Mouse (Mus musculus) erythroblast, adult 5-6 weeks (primary cell): ENCODE results near the gene Gba. TPM values are rescaled to one million over a fixed set of nuclear protein-coding genes. Genes with fewer than 3 reads are reported as not detected.

Experiments used
- ATAC-seq: replicated peaks from 2 replicates; pipeline ENCODE4 v1.8.0; 2016; ENCODE audit warnings: moderate number of reproducible peaks, mild to moderate bottlenecking, moderate TSS enrichment, inconsistent platforms; ENCODE audit not compliant: poor library complexity, low FRiP score, severe bottlenecking
- total RNA-seq, 2 experiments: library from RNA; stranded (forward) in 1 of 2; stranded (reverse) in 1 of 2; fragments of 150-400 nt in 1 of 2; fragments of 200-764, 138-1000 nt in 1 of 2; gene quantifications; 2 replicates each; pipeline versions ENCODE4 v1.2.3 to v1.2.4; 2015 to 2017; ENCODE audit warnings: low replicate concordance in 2 of 2

Gene Gba
- total RNA-seq, 2 experiments from 2014 or later = 11.1 to 12.9 TPM

GRCm38 (mm10) chr3:89181749-89182500 lies 20.8 kb upstream of the Gba start:
- no peak for ATAC-seq

- no peak for ATAC-seq
Measured at GRCm38 (mm10) chr3:89182531-89183057, 20.1 kb upstream of the Gba start.

- ATAC-seq = peak; percentile 85
Measured at GRCm38 (mm10) chr3:89183058-89183958, 19.4 kb upstream of the Gba start, which contains the start of gene Fam189b. Gene Fam189b (plus strand): TSS chr3:89183143.

DNA sequence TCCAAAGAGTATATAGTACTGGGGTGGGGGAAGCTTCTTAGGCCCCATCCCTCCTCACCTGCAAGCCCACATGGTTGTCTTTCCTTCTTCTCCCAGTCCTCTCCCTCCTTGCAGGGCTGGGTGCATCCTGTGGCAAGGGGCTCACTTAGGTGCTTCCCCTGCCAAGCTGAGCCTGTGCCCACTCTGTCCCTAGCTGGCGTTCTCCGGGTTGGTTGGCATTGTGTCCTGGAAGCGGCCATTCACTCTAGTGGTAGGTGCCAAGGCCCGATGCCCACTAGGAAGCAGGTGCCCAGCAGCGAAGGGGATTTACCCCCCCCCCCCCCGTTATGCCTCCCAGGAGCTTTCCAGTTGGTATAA lies 18.8 kb upstream of the Gba start:
- ATAC-seq = no peak

GRCm38 (mm10) chr3:89187197-89187596 lies 15.5 kb upstream of the Gba start:
- no peak for ATAC-seq

DNA sequence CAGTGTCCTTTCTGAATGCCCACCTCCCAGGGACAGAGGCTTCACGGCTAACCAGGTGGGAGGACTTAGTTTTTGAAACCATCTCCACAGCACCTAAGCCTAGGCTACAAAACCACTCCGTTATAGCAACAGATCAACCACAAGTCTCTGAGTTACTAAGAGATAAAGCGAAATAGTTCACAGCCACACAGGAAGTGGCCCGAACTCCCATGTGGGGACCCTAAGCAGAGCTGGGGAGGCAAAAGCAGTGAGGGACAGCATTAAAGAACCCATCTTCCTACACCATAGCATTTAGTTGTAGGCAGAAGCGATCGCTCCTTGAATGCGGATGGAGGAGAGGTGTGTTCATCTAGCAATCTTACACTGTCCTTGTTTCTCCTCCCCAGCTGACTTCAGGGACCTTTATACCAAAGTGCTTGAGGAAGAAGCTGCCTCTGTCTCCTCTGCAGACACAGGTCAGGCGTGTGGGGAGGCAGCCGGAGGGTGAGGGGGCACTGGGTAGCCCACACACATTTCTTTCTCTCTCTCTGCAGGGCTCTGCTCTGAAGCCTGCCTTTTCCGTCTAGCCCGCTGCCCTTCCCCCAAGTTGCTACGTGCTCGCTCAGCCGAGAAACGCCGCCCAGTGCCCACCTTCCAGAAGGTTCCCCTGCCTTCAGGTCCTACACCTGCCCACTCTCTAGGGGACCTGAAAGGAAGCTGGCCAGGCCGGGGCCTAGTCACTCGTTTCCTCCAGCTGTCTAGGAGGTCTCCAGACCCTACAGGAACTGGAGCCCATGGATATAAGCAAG lies 14.8 kb upstream of the Gba start:
- ATAC-seq = no peak

DNA sequence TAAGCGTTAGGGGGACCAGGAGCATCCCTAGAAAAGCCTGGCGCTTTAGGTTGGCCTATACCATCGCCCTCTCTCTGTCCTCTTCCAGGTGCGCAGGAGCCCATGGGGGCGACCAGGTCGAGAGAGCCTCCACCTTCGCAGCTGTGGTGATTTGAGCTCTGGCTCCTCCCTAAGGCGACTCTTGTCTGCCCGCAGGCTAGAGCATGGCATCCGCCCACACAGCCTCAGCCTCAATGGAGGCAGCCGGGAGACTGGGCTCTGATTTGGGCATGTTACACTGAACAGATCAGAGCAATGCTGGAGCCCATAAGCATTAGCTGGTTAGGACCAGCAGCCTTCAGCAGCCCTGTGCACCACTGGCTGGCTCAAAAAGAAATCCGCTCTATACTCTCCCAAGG lies 14.3 kb upstream of the Gba start:
- ATAC-seq = no peak

- no peak for ATAC-seq
Measured at GRCm38 (mm10) chr3:89190436-89190835, 12.3 kb upstream of the Gba start.

DNA sequence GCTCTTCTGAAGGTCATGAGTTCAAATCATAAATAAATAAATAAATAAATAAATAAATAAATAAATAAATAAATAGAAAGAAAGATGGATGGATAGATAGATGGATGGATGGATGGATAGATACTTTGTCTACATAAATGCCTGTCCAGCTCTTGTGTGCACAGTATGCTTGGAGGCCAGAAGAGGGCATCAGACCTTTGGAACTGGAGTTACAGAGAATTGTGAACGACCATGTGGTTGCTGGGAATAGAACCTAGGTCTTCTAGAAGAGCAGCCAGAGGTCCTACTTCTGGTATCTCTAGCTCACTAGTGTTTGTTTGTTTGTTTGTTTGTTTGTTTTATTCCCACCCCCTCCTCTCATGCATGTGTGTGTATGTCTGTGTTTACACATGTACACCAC lies 9.4 kb upstream of the Gba start:
- ATAC-seq = no peak

- no peak for ATAC-seq
Measured at GRCm38 (mm10) chr3:89193853-89194252, 8.9 kb upstream of the Gba start.

DNA sequence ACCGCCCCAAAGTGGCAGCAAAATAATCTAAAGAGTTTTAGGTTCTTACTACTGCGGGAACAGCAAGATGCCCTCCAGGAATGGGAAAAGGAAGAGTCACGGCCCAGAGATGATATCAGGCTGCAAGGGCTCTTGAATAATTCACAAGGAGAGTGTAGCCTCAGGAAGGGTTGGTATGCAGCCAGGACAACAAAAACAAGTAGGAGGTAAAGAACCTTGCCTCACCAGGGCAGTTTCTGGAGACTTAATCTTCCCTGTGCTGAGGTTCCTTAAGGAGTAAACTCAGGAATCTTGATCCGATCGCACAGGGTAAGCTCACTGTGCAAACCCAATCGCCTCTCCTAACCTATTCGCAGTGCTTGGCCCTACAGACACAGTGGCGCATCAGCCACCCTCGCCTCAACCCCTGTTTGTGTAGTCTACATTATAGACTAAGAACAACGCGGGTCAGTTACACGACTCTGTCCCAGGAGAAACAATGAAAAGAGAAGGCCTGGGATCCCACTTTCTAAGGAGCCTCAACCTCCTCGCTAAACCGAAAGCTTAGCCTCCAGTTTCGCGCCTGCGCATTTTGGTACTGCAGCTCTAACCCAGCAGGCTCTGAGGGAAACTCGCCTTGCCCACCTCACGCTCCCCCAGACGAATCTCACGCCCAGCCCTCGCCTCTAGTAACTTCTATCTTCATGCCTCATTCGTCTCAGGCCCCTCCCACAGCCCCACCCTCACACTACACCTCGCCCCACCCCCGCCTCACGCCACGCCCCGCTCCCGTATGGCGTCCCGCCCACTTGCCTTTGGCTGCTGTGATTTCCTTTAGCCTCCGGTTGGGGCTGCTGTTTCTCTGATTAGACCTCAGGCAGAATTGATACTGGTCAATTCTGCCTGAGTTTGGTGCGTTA lies 6.5 kb upstream of the Gba start:
- ATAC-seq = peak; percentile 95

GRCm38 (mm10) chr3:89199839-89200238 lies 2.9 kb upstream of the Gba start:
- ATAC-seq = no peak

- ATAC-seq = peak; percentile 24; the same call in 1 of the 2 replicates
Measured at GRCm38 (mm10) chr3:89203142-89203514, 400 bp downstream of the Gba start.

- ATAC-seq = no peak
Measured at GRCm38 (mm10) chr3:89206079-89206478, 3.4 kb downstream of the Gba start.

GRCm38 (mm10) chr3:89206695-89207094 lies 4.0 kb downstream of the Gba start:
- no peak for ATAC-seq

GRCm38 (mm10) chr3:89208075-89208657 lies 5.4 kb downstream of the Gba start:
- ATAC-seq = no peak

- ATAC-seq = no peak
Measured at GRCm38 (mm10) chr3:89208736-89209135, 6.0 kb downstream of the Gba start.

DNA sequence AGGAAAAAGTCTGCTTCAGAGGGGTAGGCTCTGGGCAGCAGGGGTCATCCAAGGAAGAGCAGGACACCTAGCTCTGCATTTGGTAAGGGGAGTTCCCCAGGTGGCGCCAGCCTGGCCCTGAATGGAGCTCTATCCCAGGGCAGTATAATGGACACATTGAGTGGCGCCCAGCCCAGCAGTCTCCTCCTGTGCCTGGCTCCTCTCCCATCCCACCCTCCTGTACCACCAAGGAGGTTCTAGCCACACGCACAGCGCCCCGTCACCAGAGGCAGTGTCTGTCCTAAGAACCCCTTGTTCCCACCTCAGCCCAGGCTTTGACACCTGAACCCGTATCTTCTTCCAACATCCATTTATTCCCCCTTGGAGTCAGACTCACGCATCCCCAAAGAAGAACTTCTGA lies 7.0 kb downstream of the Gba start:
- no peak for ATAC-seq

DNA sequence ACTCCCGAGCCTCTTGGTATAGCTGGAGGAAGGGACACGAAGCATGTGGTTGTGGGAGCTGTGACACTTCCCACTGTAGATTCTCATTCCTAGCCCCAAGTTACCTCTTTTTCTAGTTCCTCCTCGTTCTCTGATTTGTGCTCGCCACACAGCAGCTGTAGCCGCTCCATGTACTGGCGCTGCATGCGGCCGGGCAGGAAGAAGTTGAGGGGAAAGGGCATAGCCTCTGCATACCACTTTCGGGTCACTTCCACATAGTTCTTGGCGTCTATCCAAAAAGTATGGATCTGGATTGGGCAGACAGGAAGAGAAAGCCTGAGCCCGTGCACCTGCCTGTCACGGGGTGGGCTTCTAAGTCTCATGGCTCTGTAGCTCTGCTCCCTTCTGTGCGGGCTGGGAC lies 7.4 kb downstream of the Gba start:
- ATAC-seq = no peak
